Mouse (Mus musculus) small intestine, adult 2 months (tissue): ENCODE data around the gene Osbpl7. TPM values are rescaled to one million over a fixed set of nuclear protein-coding genes. Genes with fewer than 3 reads are reported as not detected.

ENCODE experiments used
- H3K27ac ChIP-seq: fragments of 200-500 bp; 2 replicates; pipeline ENCODE4 v1.5.1; 2012; ENCODE audit warnings: low read depth, low read length, control low read depth, inconsistent platforms; ENCODE audit not compliant: insufficient read depth
- H3K27me3 ChIP-seq: fragments of 200-500 bp; 2 replicates; pipeline ENCODE4 v1.6.1; 2012; ENCODE audit warnings: mild to moderate bottlenecking, moderate library complexity, low read length, inconsistent platforms; ENCODE audit not compliant: control insufficient read depth, insufficient read depth
- H3K36me3 ChIP-seq: fragments of 200-500 bp; 2 replicates; pipeline ENCODE4 v1.6.1; 2012; ENCODE audit warnings: mild to moderate bottlenecking, low read length, control low read depth, inconsistent platforms; ENCODE audit not compliant: control insufficient read depth, insufficient read depth
- H3K4me1 ChIP-seq: fragments of 200-500 bp; 2 replicates; pipeline ENCODE4 v1.6.1; 2012; ENCODE audit warnings: low read length, inconsistent platforms, mixed read lengths; ENCODE audit not compliant: control insufficient read depth, insufficient read depth, insufficient read length
- H3K4me3 ChIP-seq: fragments of 200-500 bp; 2 replicates; pipeline ENCODE4 v1.5.1; 2012; ENCODE audit warnings: low read depth, mild to moderate bottlenecking, control low read depth, inconsistent platforms, low read length, moderate library complexity
- CTCF ChIP-seq: fragments of 200-500 bp; IDR thresholded peaks from 2 replicates; pipeline ENCODE4 v1.5.1; 2012; ENCODE audit warnings: low read depth, mild to moderate bottlenecking, control low read depth, inconsistent platforms, low read length, moderate library complexity, mixed read lengths; ENCODE audit not compliant: insufficient replicate concordance, insufficient read length; ENCODE audit errors: extremely low read depth
- POLR2A ChIP-seq: fragments of 200-500 bp; IDR thresholded peaks from 2 replicates; pipeline ENCODE4 v1.6.1; 2012; ENCODE audit warnings: low read depth, mild to moderate bottlenecking, control low read depth, inconsistent platforms, low read length, moderate library complexity
- WGBS: fragments of 180-500 bp; shearing (Covaris S2); methylation state at CpG from one replicate; pipeline ENCODE4 v1.1.7; 2018; 5-methylcytosine and 5-hydroxymethylcytosine counted together
- polyA plus RNA-seq: library from polyadenylated mRNA; depleted of rRNA; stranded (reverse); fragments of >200 nt; gene quantifications from 2 replicates; pipeline ENCODE4 v1.2.3, GENCODE M21; 2012

The Osbpl7 gene
- polyA plus RNA-seq, 1 experiment, result 21.3 TPM

- no peak overlapping the region for H3K4me3 ChIP-seq
- H3K4me1 ChIP-seq, result peaks cover 19% of the 10 kb centered on the region
- TF ChIP-seq POLR2A, result no peak
- TF ChIP-seq CTCF, result no peak
- peaks cover 28% of the 10 kb centered on the region for H3K36me3 ChIP-seq
- WGBS, result 49% methylated on average over 1 of the region's 1 CpGs
- H3K27me3 ChIP-seq, result no peaks in the 10 kb centered on the region
- H3K27ac ChIP-seq, result no peak overlapping the region
Measured at GRCm38 (mm10) chr11:97069333-97069732, 18.9 kb downstream of the Osbpl7 start.

- H3K36me3 ChIP-seq, result peaks cover 27% of the 10 kb centered on the region
- H3K4me1 ChIP-seq, result peaks cover 19% of the 10 kb centered on the region
- H3K27me3 ChIP-seq, result no peaks in the 10 kb centered on the region
- H3K27ac ChIP-seq, result no peak overlapping the region
- WGBS, result 19% methylated on average over 2 of the region's 2 CpGs
- no peak for TF ChIP-seq POLR2A
- no peak for TF ChIP-seq CTCF
- no peak overlapping the region for H3K4me3 ChIP-seq
Measured at GRCm38 (mm10) chr11:97069770-97070169, 19.3 kb downstream of the Osbpl7 start.

GRCm38 (mm10) chr11:97071129-97071528, 20.7 kb downstream of the Osbpl7 start:
- no peak overlapping the region for H3K4me3 ChIP-seq
- peaks cover 19% of the 10 kb centered on the region for H3K4me1 ChIP-seq
- H3K27ac ChIP-seq, result no peak overlapping the region
- WGBS, result 73% methylated on average over 1 of the region's 1 CpGs
- H3K27me3 ChIP-seq, result no peaks in the 10 kb centered on the region
- TF ChIP-seq POLR2A (no peak), CTCF (no peak)
- H3K36me3 ChIP-seq, result peaks cover 23% of the 10 kb centered on the region

- no peaks in the 10 kb centered on the region for H3K27me3 ChIP-seq
- 29% methylated on average over 3 of the region's 3 CpGs for WGBS
- peaks cover 12% of the 10 kb centered on the region for H3K36me3 ChIP-seq
- H3K4me1 ChIP-seq, result peaks cover 12% of the 10 kb centered on the region
- TF ChIP-seq CTCF (peak; percentile 40; the same call in 1 of the 2 replicates), POLR2A (no peak)
- no peak overlapping the region for H3K27ac ChIP-seq
- no peak overlapping the region for H3K4me3 ChIP-seq
Measured at GRCm38 (mm10) chr11:97072533-97072932, 22.1 kb downstream of the Osbpl7 start.

GRCm38 (mm10) chr11:97074235-97074634, 23.8 kb downstream of the Osbpl7 start:
- Histone ChIP-seq H3K27me3 (no peaks in the 10 kb centered on the region), H3K27ac (no peak overlapping the region), H3K4me3 (no peak overlapping the region), H3K4me1 (peaks cover 5% of the 10 kb centered on the region), H3K36me3 (no peaks in the 10 kb centered on the region)
- WGBS, result 61% methylated on average over 8 of the region's 8 CpGs
- TF ChIP-seq CTCF (no peak), POLR2A (no peak)

GRCm38 (mm10) chr11:97078751-97079150, 28.3 kb downstream of the Osbpl7 start:
- TF ChIP-seq POLR2A, result no peak
- TF ChIP-seq CTCF, result no peak
- 41% methylated on average over 4 of the region's 4 CpGs for WGBS
- no peaks in the 10 kb centered on the region for H3K36me3 ChIP-seq
- no peak overlapping the region for H3K4me3 ChIP-seq
- no peak overlapping the region for H3K27ac ChIP-seq
- no peaks in the 10 kb centered on the region for H3K4me1 ChIP-seq
- no peaks in the 10 kb centered on the region for H3K27me3 ChIP-seq

GRCm38 (mm10) chr11:97080291-97080690, 29.9 kb downstream of the Osbpl7 start:
- H3K4me1 ChIP-seq, result no peaks in the 10 kb centered on the region
- no peak for TF ChIP-seq CTCF
- TF ChIP-seq POLR2A, result no peak
- no peak overlapping the region for H3K4me3 ChIP-seq
- no peaks in the 10 kb centered on the region for H3K27me3 ChIP-seq
- no peak overlapping the region for H3K27ac ChIP-seq
- 39% methylated on average over 9 of the region's 9 CpGs for WGBS
- no peaks in the 10 kb centered on the region for H3K36me3 ChIP-seq

GRCm38 (mm10) chr11:97082977-97083376, 32.5 kb downstream of the Osbpl7 start:
- TF ChIP-seq CTCF (peak; percentile 64; the same call in 1 of the 2 replicates), POLR2A (no peak)
- Histone ChIP-seq H3K27ac (no peak overlapping the region), H3K4me1 (no peaks in the 10 kb centered on the region), H3K27me3 (no peaks in the 10 kb centered on the region), H3K36me3 (no peaks in the 10 kb centered on the region), H3K4me3 (no peak overlapping the region)
- 22% methylated on average over 11 of the region's 11 CpGs for WGBS
